Mouse (Mus musculus) gastrocnemius, postnatal 10 days (tissue): ENCODE results near the gene Pabpc4. TPM values are rescaled to one million over a fixed set of nuclear protein-coding genes. Genes with fewer than 3 reads are reported as not detected.

Experiments
- DNase-seq: peaks from one replicate; pipeline ENCODE4 v3.0.0; 2021; ENCODE audit warnings: mixed read lengths
- total RNA-seq, 2 experiments: library from RNA; stranded (reverse); gene quantifications; 2 replicates each; pipeline ENCODE4 v1.2.3; 2021

The Pabpc4 gene
- total RNA-seq, 2 experiments from 2014 or later, result 279 to 289 TPM

DNA sequence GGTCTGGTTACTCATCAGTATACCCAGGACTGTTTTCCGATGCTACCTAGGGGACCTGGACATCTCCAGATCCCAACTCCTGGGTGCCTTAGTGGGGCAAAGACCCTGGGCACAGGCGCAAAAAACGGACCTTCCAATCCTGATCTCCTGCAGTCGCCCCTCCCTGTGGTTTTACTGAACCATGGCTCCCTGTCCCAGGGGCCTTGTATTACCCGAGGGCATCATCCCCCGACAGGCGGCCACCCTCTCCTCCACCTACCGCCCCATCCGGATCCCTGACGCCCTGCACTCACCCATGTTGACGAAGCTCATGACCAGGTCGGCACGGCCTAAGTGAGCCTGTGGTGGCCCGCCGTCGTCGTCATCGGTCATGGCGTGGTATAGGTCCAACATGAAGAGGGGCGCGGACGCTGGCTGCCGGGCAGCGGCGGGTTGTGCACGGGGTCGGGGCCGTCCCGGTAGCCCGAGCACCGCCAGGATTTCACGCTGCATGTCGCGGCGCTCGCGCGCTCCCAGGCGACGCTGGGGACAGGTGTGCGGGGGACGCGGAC is 80.0 kb downstream of the Pabpc4 start:
- DNase-seq, result no peak

DNA sequence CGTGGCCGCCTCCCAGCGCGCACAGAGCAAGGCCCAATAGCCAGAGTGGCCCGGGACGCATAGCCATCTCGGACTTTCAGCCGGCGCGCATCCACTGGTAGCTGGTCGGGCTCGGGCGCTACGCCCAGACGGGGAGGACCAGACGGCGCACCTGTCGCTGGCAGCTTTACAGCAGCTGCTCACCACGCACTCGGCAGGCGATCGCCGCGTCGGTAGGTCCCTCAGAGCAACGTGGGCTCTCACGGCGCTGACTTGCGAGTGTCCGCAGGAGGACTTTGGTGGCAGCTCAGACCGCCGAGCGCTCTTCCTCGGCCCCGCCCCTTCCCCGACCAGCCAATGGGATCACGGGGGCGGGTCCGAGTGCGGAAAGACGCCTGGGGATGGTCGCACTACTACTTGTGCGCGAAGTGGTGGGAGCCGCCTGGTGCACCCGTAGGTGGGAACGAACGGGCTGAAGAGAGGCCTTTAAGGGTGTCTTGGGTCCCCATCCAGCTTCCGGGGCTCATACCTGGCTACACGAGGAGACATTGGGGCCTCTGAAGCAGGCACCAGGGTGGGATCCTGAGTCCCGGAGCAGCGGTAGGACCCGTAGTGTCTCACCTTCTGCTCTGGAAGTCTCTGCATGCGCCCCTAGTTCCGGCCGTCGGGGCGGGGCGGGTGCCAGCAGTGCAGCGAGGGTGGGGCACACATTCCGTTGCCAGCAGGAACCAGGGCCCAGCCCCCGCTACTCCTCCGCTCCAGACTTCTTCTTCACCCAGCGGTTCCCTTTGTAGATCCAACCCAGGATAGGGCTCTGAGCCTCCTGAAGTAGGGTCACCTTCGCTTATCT is 80.7 kb downstream of the Pabpc4 start, which contains the start of gene Bmp8a:
Bmp8a (minus strand) TSS at position 611 of the 829 bp plus-strand sequence.
- DNase-seq, result peak; percentile 68

DNA sequence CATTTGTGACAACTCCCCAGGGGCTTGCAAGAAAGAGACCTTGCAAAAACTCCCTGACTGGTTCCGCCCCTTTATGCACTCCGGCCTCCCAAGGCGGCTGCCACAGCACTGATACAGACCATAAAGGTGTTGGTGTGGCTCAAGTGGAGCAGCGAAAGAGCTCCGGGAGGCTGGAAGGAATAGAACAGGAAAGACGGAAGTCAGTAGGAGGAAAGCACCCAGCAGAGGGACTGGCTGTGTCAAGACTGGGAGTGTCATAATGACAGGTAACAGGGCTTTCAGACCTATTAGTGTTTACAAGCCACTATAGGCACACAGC is 81.3 kb downstream of the Pabpc4 start:
- no peak for DNase-seq

Other genes with a start within 250 kb of the Pabpc4 start
- 10 to 100 TPM in 1 of 2 experiments, 1 to 10 TPM in 1; 9.1 to 11.0 TPM for gene Trit1, start 245.8 kb upstream of the Pabpc4 start, total RNA-seq
- gene Bmp8b, start 157.2 kb upstream of the Pabpc4 start, total RNA-seq, result not detected
- not detected for gene Oxct2b, start 146.1 kb upstream of the Pabpc4 start, total RNA-seq
- 10 to 100 TPM; 23.5 to 24.0 TPM for gene Ppie, start 122.4 kb upstream of the Pabpc4 start, total RNA-seq
- gene Hpcal4, start 79.1 kb upstream of the Pabpc4 start, total RNA-seq, result under 1 TPM; 0.38 to 0.59 TPM
- 10 to 100 TPM in 1 of 2 experiments, 1 to 10 TPM in 1; 9.9 to 10.7 TPM for gene Nt5c1a, start 60.8 kb upstream of the Pabpc4 start, total RNA-seq
- gene Heyl, start 28.8 kb upstream of the Pabpc4 start, total RNA-seq, result 10 to 100 TPM; 21.2 to 27.4 TPM
- gene Oxct2a, start 61.3 kb downstream of the Pabpc4 start, total RNA-seq, result under 1 TPM in 1 of 2 experiments, not detected in 1; 0.34 TPM
- under 1 TPM in 1 of 2 experiments, not detected in 1; 0.59 TPM for gene Bmp8a, start 80.9 kb downstream of the Pabpc4 start, total RNA-seq